Mouse (Mus musculus): ENCODE results near the gene Aff3.
A peak's percentile ranks its signal among the peaks of the same experiment; 100 is the strongest.

Aff3 gene

GRCm38 (mm10) chr1:38664777-38665176, at the start of gene Aff3:
TSS of gene Aff3 (minus strand) at chr1:38664955.
- DNase-seq (ENCODE audit: low read depth, low spot score) = no peak

- no peak for DNase-seq (ENCODE audit: low read depth, low spot score)
Observed at GRCm38 (mm10) chr1:38700646-38701045, 35.9 kb upstream of the Aff3 start.

- DNase-seq (ENCODE audit: low read depth, low spot score) = no peak
Observed at GRCm38 (mm10) chr1:38699244-38699643, 34.5 kb upstream of the Aff3 start.

- no peak for DNase-seq (ENCODE audit: low read depth, low spot score)
Observed at GRCm38 (mm10) chr1:38695812-38696681, 31.3 kb upstream of the Aff3 start.

- DNase-seq (ENCODE audit: low read depth, low spot score) = no peak
Observed at GRCm38 (mm10) chr1:38695089-38695811, 30.5 kb upstream of the Aff3 start.

- no peak for DNase-seq (ENCODE audit: low read depth, low spot score)
Observed at GRCm38 (mm10) chr1:38694142-38694541, 29.4 kb upstream of the Aff3 start.

- no peak for DNase-seq (ENCODE audit: low read depth, low spot score)
Observed at GRCm38 (mm10) chr1:38690471-38690870, 25.7 kb upstream of the Aff3 start.

- DNase-seq (ENCODE audit: low read depth, low spot score) = no peak
Observed at GRCm38 (mm10) chr1:38688216-38688615, 23.5 kb upstream of the Aff3 start.

- DNase-seq (ENCODE audit: low read depth, low spot score) = no peak
Observed at GRCm38 (mm10) chr1:38685706-38686105, 21.0 kb upstream of the Aff3 start.

- peak; percentile 19 for DNase-seq (ENCODE audit: low read depth, low spot score)
Observed at GRCm38 (mm10) chr1:38683158-38683721, 18.5 kb upstream of the Aff3 start.

GRCm38 (mm10) chr1:38679890-38680289, 15.1 kb upstream of the Aff3 start:
- no peak for DNase-seq (ENCODE audit: low read depth, low spot score)

GRCm38 (mm10) chr1:38671756-38672155, 7.0 kb upstream of the Aff3 start:
- no peak for DNase-seq (ENCODE audit: low read depth, low spot score)

- no peak for DNase-seq (ENCODE audit: low read depth, low spot score)
Observed at GRCm38 (mm10) chr1:38671019-38671418, 6.3 kb upstream of the Aff3 start.

- DNase-seq (ENCODE audit: low read depth, low spot score) = no peak
Observed at GRCm38 (mm10) chr1:38668327-38668726, 3.6 kb upstream of the Aff3 start.

- DNase-seq (ENCODE audit: low read depth, low spot score) = no peak
Observed at GRCm38 (mm10) chr1:38667892-38668291, 3.1 kb upstream of the Aff3 start.

- no peak for DNase-seq (ENCODE audit: low read depth, low spot score)
Observed at GRCm38 (mm10) chr1:38666766-38667118, 2.0 kb upstream of the Aff3 start.

- DNase-seq (ENCODE audit: low read depth, low spot score) = no peak
Observed at GRCm38 (mm10) chr1:38666111-38666765, 1.5 kb upstream of the Aff3 start.

GRCm38 (mm10) chr1:38665611-38666010, 856 bp upstream of the Aff3 start:
- DNase-seq (ENCODE audit: low read depth, low spot score) = no peak

- DNase-seq (ENCODE audit: low read depth, low spot score) = no peak
Observed at GRCm38 (mm10) chr1:38664261-38664660, 494 bp downstream of the Aff3 start.

GRCm38 (mm10) chr1:38662616-38663193, 2.0 kb downstream of the Aff3 start:
- DNase-seq (ENCODE audit: low read depth, low spot score) = no peak

- no peak for DNase-seq (ENCODE audit: low read depth, low spot score)
Observed at GRCm38 (mm10) chr1:38658933-38659553, 5.7 kb downstream of the Aff3 start.

Measured in telencephalon, adult 2 months (tissue).